Mouse (Mus musculus) kidney, adult 10 weeks (tissue): ENCODE results near the gene Sqor. TPM values are rescaled to one million over a fixed set of nuclear protein-coding genes. Genes with fewer than 3 reads are reported as not detected.

ENCODE experiments used
- polyA plus RNA-seq: library from polyadenylated mRNA; stranded (reverse); fragments of 350-450 nt; fragmentation: Illumina TruSeq; extraction: RNeasy Lipid Tissue Mini Kit (QIAGEN cat#74804); gene quantifications from one replicate; pipeline ENCODE4 v1.2.3, GENCODE M21; 2014; ENCODE audit warnings: low read depth, low replicate concordance

The Sqor gene
- 154 TPM for polyA plus RNA-seq

DNA sequence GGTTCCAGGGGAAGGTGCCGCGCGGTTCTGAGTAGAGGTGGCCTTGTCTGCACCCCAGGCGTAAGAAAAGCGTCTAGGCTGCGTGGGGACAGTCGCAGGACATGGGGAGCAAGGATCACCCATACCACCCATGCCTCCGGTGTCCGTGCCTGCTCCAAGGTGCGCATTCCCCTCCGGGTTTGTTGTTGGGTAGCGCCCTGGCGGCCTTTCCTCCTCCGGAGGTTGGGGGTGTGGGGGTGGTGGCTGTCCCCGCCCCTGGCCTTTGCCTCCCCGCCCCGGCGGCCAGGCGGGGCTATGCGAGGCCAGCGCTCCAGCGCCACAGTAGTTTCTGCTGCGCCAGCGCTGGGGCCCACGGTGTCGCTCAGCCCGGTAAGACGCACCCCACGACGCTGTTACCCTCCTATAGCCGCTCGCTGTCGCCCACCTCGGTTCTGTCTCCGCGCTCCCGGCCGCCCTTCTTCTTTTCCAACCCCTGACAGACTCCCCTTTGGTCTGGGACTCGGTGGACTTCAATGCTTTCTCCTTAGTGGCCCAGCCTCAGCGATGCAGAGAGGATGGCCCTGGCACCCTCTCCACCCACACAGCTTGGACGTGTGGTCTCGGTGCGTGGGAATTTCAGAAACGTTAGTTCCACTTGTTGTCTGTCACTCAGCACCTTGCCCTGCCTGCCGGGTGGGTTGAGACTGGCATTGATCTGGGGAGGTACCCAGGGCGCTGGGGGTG, at the start of gene Sqor:
Sqor (plus strand) TSS at position 167 of the 723 bp plus-strand sequence.

GRCm38 (mm10) chr2:122737894-122738830, 26.9 kb upstream of the Sqor start, which contains the start of gene Bloc1s6:
Gene Bloc1s6, plus strand, starts transcription at chr2:122738503.

Other genes starting within 250 kb of the Sqor start
- 2,427 TPM for gene Gatm, start 153.9 kb upstream of the Sqor start, polyA plus RNA-seq
- gene AA467197, start 128.3 kb upstream of the Sqor start, polyA plus RNA-seq: 0.93 TPM
- gene Slc30a4, start 62.6 kb upstream of the Sqor start, polyA plus RNA-seq: 56.2 TPM
- 61.6 TPM for gene Bloc1s6, start 26.7 kb upstream of the Sqor start, polyA plus RNA-seq